Mouse (Mus musculus) bone marrow, adult 2 months (tissue): ENCODE results near the gene Traip. TPM values are rescaled to one million over a fixed set of nuclear protein-coding genes. Genes with fewer than 3 reads are reported as not detected.
"Not testable (repeated sequence)": the region's sequence is repeated elsewhere in the genome, so short reads cannot be mapped to it uniquely, and the experiment has no call there.

Source experiments
- H3K27ac ChIP-seq: fragments of 200-500 bp; 2 replicates; pipeline ENCODE4 v1.5.1; 2012; ENCODE audit warnings: low read depth, mild to moderate bottlenecking, control low read depth, inconsistent platforms, low read length; ENCODE audit not compliant: control insufficient read depth, poor library complexity, insufficient read depth
- H3K4me1 ChIP-seq: fragments of 200-500 bp; 2 replicates; pipeline ENCODE4 v1.6.1; 2011; ENCODE audit warnings: low read length; ENCODE audit not compliant: control insufficient read depth, insufficient read depth
- H3K4me3 ChIP-seq: fragments of 200-500 bp; replicated peaks from 2 replicates; pipeline ENCODE3; 2011; ENCODE audit warnings: mild to moderate bottlenecking, low read depth, low read length, control low read depth; ENCODE audit not compliant: control insufficient read depth
- CTCF ChIP-seq: fragments of 200-500 bp; IDR thresholded peaks from 2 replicates; pipeline ENCODE4 v1.5.1; 2011; ENCODE audit warnings: low read length, control low read depth; ENCODE audit not compliant: control insufficient read depth, insufficient read depth
- POLR2A ChIP-seq: fragments of 200-500 bp; IDR thresholded peaks from 2 replicates; pipeline ENCODE4 v1.6.1; 2011; ENCODE audit warnings: low read depth, mild to moderate bottlenecking, control low read depth, low read length, borderline replicate concordance; ENCODE audit not compliant: control insufficient read depth
- WGBS: fragments of 180-500 bp; shearing (Covaris S2); methylation state at CpG from one replicate; pipeline ENCODE4 v1.1.7; 2018; 5-methylcytosine and 5-hydroxymethylcytosine counted together
- polyA plus RNA-seq: library from polyadenylated mRNA; stranded (reverse); fragments of >200 nt; gene quantifications from 2 replicates; pipeline ENCODE4 v1.2.4, GENCODE M21; 2011; ENCODE audit warnings: low replicate concordance; ENCODE audit not compliant: missing spikeins, insufficient read depth, insufficient read length

Traip gene
- polyA plus RNA-seq, 1 experiment: 27.0 TPM

DNA sequence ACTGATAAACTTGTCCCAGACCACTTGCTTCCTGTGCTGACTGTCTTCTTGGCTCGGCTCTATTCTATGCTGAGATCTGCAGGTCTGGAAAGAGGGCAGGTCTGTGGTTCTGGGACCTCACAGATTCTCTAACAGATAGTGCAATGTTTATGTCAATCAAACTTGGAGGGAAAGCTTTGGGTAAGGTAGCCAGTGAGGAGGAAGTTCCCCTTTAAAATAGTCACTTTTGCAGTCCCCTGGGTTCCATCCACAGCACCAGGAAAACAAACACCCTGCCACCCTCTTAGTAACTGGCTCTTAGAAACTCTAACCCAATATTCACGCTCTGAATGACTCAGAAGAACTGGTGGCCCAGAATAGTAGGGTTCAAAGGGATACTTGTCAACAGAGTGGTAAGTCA, 44.5 kb downstream of the Traip start:
- Histone ChIP-seq H3K27ac (no peak overlapping the region), H3K4me3 (no peak overlapping the region), H3K4me1 (no peaks in the 10 kb centered on the region)
- 6% methylated on average over 2 of the region's 2 CpGs for WGBS
- no peak for TF ChIP-seq POLR2A
- no peak for TF ChIP-seq CTCF

DNA sequence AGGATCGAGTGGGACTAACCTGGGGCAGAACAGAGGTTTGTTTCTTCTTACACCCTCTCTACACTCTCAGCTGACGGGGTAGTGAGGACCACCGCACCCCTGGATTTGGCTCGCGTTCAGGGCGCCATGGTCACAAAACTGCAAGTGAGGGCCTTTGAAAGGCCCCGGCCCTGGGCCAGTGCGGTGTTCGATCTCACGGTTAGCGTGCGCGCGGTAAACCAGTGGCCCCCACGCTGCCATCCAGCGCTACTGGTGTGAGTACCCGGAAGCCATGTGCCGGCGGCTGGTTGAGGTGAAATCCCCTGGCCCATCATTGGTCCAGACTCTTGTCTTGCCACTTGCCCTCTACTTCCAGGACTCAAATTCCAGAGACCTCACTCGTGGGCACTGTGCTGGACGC, 45.6 kb downstream of the Traip start:
- TF ChIP-seq POLR2A (no peak), CTCF (no peak)
- WGBS: 92% methylated on average over 21 of the region's 21 CpGs
- Histone ChIP-seq H3K4me1 (no peaks in the 10 kb centered on the region), H3K27ac (no peak overlapping the region), H3K4me3 (no peak overlapping the region)

DNA sequence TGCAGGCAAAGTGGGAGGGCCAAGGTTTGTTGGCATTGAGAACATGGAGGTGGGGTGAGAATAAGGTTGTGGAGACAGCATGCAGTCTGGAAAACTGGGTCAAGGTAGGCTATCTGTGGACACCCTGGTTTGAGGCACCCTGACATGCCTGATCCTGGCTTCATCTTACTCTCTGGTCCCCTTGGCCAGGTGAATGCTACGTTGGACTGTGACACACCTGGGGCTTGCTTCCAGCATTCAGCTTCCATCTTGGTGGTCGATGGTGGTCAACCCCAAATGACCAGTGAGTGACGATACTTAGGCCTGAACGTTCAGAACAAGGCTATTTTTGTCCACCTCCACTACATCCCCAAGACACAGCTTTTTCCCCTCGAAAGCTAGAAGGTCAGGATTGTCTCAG, 46.1 kb downstream of the Traip start, which contains the start of gene Gm20662:
Gm20662 (plus strand) TSS at position 301 of the 400 bp plus-strand sequence.
- Histone ChIP-seq H3K4me1 (no peaks in the 10 kb centered on the region), H3K27ac (no peak within 1 kb of the TSS), H3K4me3 (no peak within 1 kb of the TSS)
- 82% methylated on average over 5 of the region's 5 CpGs for WGBS
- TF ChIP-seq CTCF (no peak), POLR2A (no peak)

DNA sequence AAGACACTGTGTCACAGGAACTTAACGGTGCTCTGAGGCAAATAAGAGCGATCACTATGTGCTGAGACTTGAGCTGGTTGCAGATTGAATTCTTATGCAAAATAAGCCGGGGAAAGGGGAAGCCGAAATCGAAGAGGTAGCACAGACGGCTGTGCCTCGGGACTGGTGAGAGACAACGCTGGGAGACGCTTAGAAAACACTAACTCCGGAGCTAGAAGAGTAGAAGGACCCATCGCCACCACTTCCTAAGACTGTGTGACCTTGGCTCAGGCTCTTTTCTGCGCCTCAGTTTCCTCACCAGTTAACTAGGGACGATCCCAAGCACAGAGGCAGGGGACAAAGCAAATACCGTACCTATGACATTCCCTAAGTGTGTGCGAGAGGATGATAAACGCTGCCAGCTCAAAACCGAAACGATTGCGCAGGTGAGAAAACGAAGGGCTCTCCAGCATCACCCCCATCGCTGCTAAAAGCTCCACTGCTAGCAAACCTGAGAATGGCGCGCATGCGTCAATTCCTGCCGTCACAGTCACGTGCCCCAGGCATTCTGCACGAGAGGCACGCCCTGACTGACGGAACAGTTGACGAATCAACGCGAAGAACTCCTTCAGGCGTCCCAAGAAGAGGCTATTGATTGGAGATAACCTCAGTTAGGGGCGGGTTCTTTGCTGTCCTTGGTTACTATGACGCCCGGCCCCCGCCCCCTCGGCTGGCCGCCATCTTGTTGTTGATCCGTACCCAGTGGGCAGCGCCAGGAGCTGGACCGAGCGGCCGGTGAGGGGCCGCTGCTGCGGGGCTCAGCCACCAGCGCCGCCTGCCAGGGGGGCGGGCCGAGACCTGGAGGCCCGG, 52.2 kb downstream of the Traip start, which contains the start of gene Ip6k1:
Ip6k1 (plus strand) TSS at position 580 of the 849 bp plus-strand sequence.
- TF ChIP-seq CTCF (no peak), POLR2A (peak; percentile 89)
- no peaks in the 10 kb centered on the region; the same call in 1 of the 2 replicates for H3K4me1 ChIP-seq
- H3K27ac ChIP-seq: peak within 1 kb of the TSS; percentile 91
- peak within 1 kb of the TSS; percentile 94 for H3K4me3 ChIP-seq
- under 1% methylated on average over 51 of the region's 51 CpGs for WGBS

DNA sequence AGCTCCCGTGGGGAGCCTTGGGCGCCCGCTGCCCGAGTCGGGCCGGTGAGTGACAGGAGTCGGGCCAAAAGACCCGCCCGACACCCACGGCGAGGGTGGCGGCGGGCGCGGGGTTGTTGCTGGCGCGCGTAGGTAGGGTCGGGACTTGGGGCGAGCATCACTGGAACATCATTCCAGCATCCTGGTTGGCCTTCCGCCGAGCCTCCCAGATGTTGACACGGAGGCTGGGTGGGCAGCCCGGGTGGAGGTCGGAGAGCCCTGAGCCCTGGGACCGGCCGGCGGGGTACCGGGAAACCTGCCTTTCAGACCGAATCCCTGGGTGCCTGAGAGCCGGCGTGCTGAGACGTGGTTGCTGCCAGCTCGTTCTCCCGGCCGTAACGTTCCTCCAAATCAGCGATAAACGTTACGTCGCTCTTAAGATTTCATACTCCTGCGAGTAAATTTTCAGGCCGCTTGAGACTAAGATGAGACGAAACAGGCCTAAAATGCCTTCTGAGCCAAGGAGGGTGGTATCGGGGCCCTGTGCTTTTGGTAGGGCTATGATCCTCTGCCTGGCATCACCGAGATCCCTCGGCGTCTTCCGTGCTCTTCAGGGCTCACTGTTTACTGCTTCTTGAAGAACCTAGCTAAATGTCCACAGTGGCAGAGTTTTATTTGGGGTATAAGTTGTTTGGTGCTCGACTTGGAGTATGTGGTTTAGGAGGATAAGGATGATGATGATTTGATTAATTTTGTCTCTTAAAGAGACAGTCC, 53.0 kb downstream of the Traip start:
- no peak for TF ChIP-seq CTCF
- TF ChIP-seq POLR2A: peak; percentile 40; the same call in 1 of the 2 replicates
- WGBS: under 1% methylated on average over 49 of the region's 50 CpGs
- no peaks in the 10 kb centered on the region; the same call in 1 of the 2 replicates for H3K4me1 ChIP-seq

DNA sequence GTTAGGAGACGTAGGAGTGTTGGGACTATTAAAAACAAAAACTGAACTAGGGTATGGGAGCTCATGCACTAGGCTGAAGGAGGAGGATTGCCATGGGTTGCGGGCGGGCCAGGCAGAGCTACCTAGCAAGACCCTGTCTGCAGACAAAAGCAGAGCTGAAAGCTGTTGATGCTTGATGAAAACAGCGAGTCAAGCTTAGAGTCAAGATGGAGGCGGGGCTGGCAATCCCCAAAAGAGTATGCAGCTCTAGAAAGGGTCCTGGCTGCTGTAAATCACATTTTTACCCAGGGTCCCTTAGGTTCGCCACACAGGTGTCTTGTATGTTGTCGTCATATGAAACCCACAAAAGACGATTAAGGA, 53.6 kb downstream of the Traip start:
- H3K27ac ChIP-seq: peak overlapping the region; percentile 31

More for the DNA sequence above, 53.0 kb downstream of the Traip start:
- Histone ChIP-seq H3K4me3 (peak overlapping the region; percentile 94), H3K27ac (peak overlapping the region; percentile 91)

DNA sequence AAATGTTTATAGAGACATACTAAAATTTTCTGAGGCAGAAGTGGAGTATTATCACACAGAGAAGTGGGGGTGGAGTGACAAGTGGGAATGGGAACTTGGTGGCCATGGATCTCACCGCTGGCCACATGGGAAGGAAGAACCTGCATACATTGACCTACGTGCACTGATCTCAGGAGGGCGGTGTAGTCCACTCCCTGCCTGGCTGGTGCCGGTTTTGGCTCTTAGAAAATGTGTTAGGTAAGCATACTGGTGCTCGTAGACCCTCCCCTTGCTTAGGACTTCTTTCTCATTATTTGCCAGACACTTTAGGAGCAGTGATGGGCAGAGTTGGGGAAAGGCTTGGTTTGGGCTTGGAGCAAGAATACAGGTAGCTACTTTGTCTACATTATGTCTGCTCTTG, 58.1 kb downstream of the Traip start:
- WGBS: 83% methylated on average over 5 of the region's 5 CpGs
- no peak for TF ChIP-seq POLR2A
- TF ChIP-seq CTCF: no peak
- Histone ChIP-seq H3K27ac (no peak overlapping the region), H3K4me3 (no peak overlapping the region), H3K4me1 (no peaks in the 10 kb centered on the region; the same call in 1 of the 2 replicates)

More for the DNA sequence above, 53.6 kb downstream of the Traip start:
- TF ChIP-seq POLR2A (no peak), CTCF (no peak)
- H3K4me3 ChIP-seq: peak overlapping the region; percentile 94
- no peaks in the 10 kb centered on the region; the same call in 1 of the 2 replicates for H3K4me1 ChIP-seq
- WGBS: 7% methylated on average over 8 of the region's 8 CpGs

DNA sequence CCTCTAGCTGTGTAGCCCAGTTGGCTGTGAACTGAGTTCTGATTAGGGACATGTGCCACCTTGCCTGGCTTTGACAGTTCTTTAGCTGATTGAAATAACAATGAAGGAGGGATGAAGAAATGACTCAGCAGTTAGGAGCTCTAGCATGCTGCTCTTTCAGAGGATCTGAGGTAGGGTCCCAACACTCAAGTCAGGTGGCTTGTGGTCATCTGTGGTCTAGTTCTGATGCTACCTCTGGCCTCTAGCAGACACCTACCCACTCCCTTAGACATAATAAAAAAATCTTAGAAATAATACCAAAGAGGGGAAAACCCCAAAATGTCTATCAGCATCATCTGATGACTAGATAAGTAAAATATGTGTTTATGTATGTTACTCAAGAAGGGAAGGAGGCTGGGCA, 60.4 kb downstream of the Traip start:
- no peak overlapping the region for H3K27ac ChIP-seq
- H3K4me1 ChIP-seq: no peaks in the 10 kb centered on the region
- TF ChIP-seq POLR2A: no peak
- TF ChIP-seq CTCF: no peak
- no peak overlapping the region for H3K4me3 ChIP-seq

DNA sequence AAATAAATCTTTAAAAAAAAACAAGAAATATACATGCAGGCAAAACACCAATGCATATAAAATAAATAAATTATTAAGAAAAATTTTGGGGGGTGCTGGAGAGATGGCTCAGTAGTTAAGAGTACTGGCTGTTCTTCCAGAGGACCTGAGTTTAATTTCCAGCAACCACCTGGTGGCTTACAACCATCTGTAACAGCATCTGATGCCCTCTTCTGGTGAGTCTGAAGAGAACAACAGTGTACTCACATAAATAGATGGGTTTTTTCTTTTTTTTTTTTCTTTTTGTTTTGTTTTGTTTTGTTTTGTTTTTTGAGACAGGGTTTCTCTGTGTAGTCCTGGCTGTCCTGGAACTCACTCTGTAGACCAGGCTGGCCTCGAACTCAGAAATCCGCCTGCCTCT, 63.6 kb downstream of the Traip start:
- WGBS: 98% methylated on average over 2 of the region's 2 CpGs
- not testable (repeated sequence) for H3K4me3 ChIP-seq, H3K4me1 ChIP-seq, H3K27ac ChIP-seq
